In the genomic region with DNA sequence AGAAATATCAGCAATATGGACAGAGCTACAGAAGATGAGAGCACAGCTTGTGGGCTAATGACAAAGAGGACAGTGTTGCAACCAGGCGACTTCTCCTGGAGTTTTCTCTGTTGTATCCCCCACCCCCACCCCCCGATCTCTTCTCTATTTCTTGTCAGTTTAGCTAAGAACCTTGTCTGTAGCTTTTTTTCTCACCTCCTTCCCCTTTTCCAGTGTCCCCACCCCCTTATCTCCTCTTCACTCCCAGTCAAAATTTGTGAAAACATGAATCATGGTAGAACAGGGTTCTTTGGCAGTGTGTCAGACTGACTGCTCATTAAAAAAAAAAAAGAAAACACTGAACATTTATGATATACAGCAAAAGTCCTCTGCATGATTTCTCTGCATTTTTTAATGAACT, we compare ENCODE assay signal across 17 mouse cellular contexts. TPM values are rescaled to one million over a fixed set of nuclear protein-coding genes. Genes with fewer than 3 reads are reported as not detected.
DNase-seq lines count a peak whose midpoint lies in the region; ATAC-seq and TF ChIP-seq lines count a peak whose summit lies in the region.
"Had no signal": no experiment of that assay in that cellular context is flagged by ENCODE, and none has a peak within 500 bp of the region (broad histone marks: within the 10 kb centered on the region; RNA-seq: fewer than 3 reads in every experiment).

No protein-coding gene starts in this region.

- H3K36me3 ChIP-seq in G1E (replicated peaks) = peaks cover 63% of the 10 kb centered on the region
- H3K36me3 ChIP-seq in liver, embryonic 15.5 days (replicated peaks) = peaks cover 35% of the 10 kb centered on the region
- no peaks in the 10 kb centered on the region; the same call in 1 of the 2 replicates for H3K36me3 ChIP-seq in hindbrain, embryonic 12.5 days
- H3K36me3 ChIP-seq: embryonic facial prominence, embryonic 12.5 days; forebrain, embryonic 12.5 days; neural tube, embryonic 15.5 days had no signal

- H3K4me1 ChIP-seq in G1E (ENCODE audit: insufficient read depth, low read depth, low read length) = peaks cover 24% of the 10 kb centered on the region
- H3K4me1 ChIP-seq in liver, embryonic 15.5 days (replicated peaks) = peaks cover 52% of the 10 kb centered on the region
- peaks cover 15% of the 10 kb centered on the region for H3K4me1 ChIP-seq in hindbrain, embryonic 12.5 days

- WGBS in liver, embryonic 15.5 days (ENCODE audit: insufficient replicate concordance) = 15% methylated on average over 2 of the region's 2 CpGs
- WGBS in hindbrain, embryonic 12.5 days = 68% methylated on average over 2 of the region's 2 CpGs

- DNase-seq in left cerebral cortex, adult 2 months (ENCODE audit: extremely low spot score in 1 of 2, low spot score in 2 of 2) = no peak
- no peak for DNase-seq in left cerebral cortex, adult 9 months (ENCODE audit: low spot score in 2 of 2)
- DNase-seq in G1E (ENCODE audit: low spot score) = peak; percentile 19
- peak; percentile 55 for DNase-seq in c-Kit-positive CD71-negative TER-119-negative erythroid progenitor cells, embryonic 14.5 days (ENCODE audit: low read depth)
- DNase-seq in adrenal gland, postnatal 10 days = no peak
- DNase-seq in right cerebral cortex, postnatal 25 days = no peak
- DNase-seq: cerebellum, postnatal 25 days; heart, postnatal 10 days; kidney, adult 8-10 months; retina, postnatal 1 day; thymus, postnatal 4 days had no signal

- TF ChIP-seq CTCF in left cerebral cortex, adult 2 months (IDR thresholded peaks at IDR 0.05) = no peak
- TF ChIP-seq CTCF in G1E (IDR thresholded peaks at IDR 0.05; ENCODE audit: low read depth, low read length) = no peak

- no peak overlapping the region for H3K4me3 ChIP-seq in left cerebral cortex, adult 2 months
- H3K4me3 ChIP-seq in G1E (ENCODE audit: low read depth, low read length) = no peak overlapping the region
- no peak overlapping the region for H3K4me3 ChIP-seq in liver, embryonic 15.5 days (replicated peaks)
- H3K4me3 ChIP-seq in hindbrain, embryonic 12.5 days = no peak overlapping the region
- H3K4me3 ChIP-seq: embryonic facial prominence, embryonic 12.5 days; forebrain, embryonic 12.5 days; neural tube, embryonic 15.5 days had no signal

- H3K27me3 ChIP-seq in G1E (ENCODE audit: insufficient read depth, low read length) = no peaks in the 10 kb centered on the region
- no peaks in the 10 kb centered on the region for H3K27me3 ChIP-seq in liver, embryonic 15.5 days
- H3K27me3 ChIP-seq in hindbrain, embryonic 12.5 days = no peaks in the 10 kb centered on the region
- H3K27me3 ChIP-seq: embryonic facial prominence, embryonic 12.5 days; forebrain, embryonic 12.5 days; neural tube, embryonic 15.5 days had no signal

- peak; percentile 56 for ATAC-seq in G1E (ENCODE audit: extremely low read depth, insufficient number of reproducible peaks, low FRiP score, poor library complexity, severe bottlenecking)
- no peak for ATAC-seq in liver, embryonic 15.5 days (ENCODE audit: insufficient read depth)
- ATAC-seq in hindbrain, embryonic 12.5 days (ENCODE audit: low FRiP score) = no peak
- ATAC-seq: activated CD4-positive, CD25-positive, alpha-beta regulatory T cell, adult 4 months had no signal

- no peak overlapping the region for H3K9ac ChIP-seq in liver, embryonic 15.5 days
- H3K9ac ChIP-seq in hindbrain, embryonic 12.5 days = no peak overlapping the region
- H3K9ac ChIP-seq: embryonic facial prominence, embryonic 12.5 days; forebrain, embryonic 12.5 days; neural tube, embryonic 15.5 days had no signal

- H3K4me2 ChIP-seq in liver, embryonic 15.5 days = peak overlapping the region; percentile 72; the same call in 1 of the 2 replicates
- H3K4me2 ChIP-seq in hindbrain, embryonic 12.5 days (replicated peaks) = no peak overlapping the region
- H3K4me2 ChIP-seq: embryonic facial prominence, embryonic 12.5 days; forebrain, embryonic 12.5 days; neural tube, embryonic 15.5 days had no signal

- peak overlapping the region; percentile 57; the same call in 1 of the 2 replicates for H3K27ac ChIP-seq in left cerebral cortex, adult 2 months
- peak overlapping the region; percentile 98 for H3K27ac ChIP-seq in liver, embryonic 15.5 days (replicated peaks)
- H3K27ac ChIP-seq in hindbrain, embryonic 12.5 days = no peak overlapping the region
- H3K27ac ChIP-seq: embryonic facial prominence, embryonic 12.5 days; forebrain, embryonic 12.5 days; neural tube, embryonic 15.5 days had no signal

- intact Hi-C loops in left cerebral cortex, adult 2 months (cut with DNase I) = loop anchor here (5.0 kb wide), 1 partner anchor 78 kb away; no protein-coding TSS in a partner anchor

- H3K9me3 ChIP-seq in G1E (replicated peaks) = no peaks in the 10 kb centered on the region
- H3K9me3 ChIP-seq in liver, embryonic 15.5 days (replicated peaks) = no peaks in the 10 kb centered on the region
- H3K9me3 ChIP-seq in hindbrain, embryonic 12.5 days (replicated peaks) = no peaks in the 10 kb centered on the region
- H3K9me3 ChIP-seq: embryonic facial prominence, embryonic 12.5 days; forebrain, embryonic 12.5 days; neural tube, embryonic 15.5 days had no signal

RNA-seq across cellular contexts. Expression of gene Usp25, which starts 16.9 kb away (rescaled TPM):
- total RNA-seq in left cerebral cortex, adult 2 months (2021) = 10 to 100 TPM; 32.5 to 36.6 TPM
- total RNA-seq in G1E (2014; fragmentation: Nextera tagmentation) (71.8 and 85.6 TPM in 2 replicates), G1E (2017) (58.0 and 64.2 TPM in 2 replicates)
- polyA plus RNA-seq in G1E (2012) = 35.0 and 45.0 TPM in 2 replicates
- polyA plus RNA-seq in liver, embryonic 15.5 days (2015; fragmentation: Nextera tagmentation; extraction: Ambion mirVana) = 39.5 and 41.4 TPM in 2 replicates
- polyA plus RNA-seq in hindbrain, embryonic 12.5 days (2016; fragmentation: Nextera tagmentation; extraction: Ambion mirVana) = 21.0 and 24.3 TPM in 2 replicates
- 10 to 100 TPM; 55.2 to 62.8 TPM for total RNA-seq in adrenal gland, postnatal 10 days (2021)

Comparison
In these comparisons a context has a peak if more than half of its experiments do, and no peak if none do; other contexts are left out.
1. DNase-seq: peak in G1E (single experiment) and c-Kit-positive CD71-negative TER-119-negative erythroid progenitor cells, embryonic 14.5 days (single experiment); none in left cerebral cortex, adult 2 months (0 of 2), left cerebral cortex, adult 9 months (0 of 2), adrenal gland, postnatal 10 days (single experiment) and right cerebral cortex, postnatal 25 days (single experiment).